23 mouse cellular contexts compared by ENCODE assay signal in the genomic region with DNA sequence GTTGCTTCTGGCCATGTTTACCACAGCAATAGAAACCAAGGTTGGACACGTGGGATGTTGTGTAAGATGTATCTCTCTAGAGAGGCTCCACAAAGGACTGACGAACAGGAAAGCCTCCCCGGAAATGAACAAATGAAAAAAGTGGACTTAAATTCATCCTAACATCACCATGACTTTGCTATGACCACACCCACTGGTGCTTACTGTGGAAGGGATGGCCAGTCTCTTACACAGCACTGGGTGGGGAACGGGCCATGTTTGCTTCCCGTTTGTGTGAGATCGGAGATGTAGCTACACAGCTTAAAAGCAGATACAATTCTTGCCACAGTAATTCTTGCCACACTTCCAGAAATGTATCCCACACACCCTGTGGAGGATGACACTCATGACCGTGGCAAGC. TPM values are rescaled to one million over a fixed set of nuclear protein-coding genes. Genes with fewer than 3 reads are reported as not detected.
"Had no signal": no experiment of that assay in that cellular context is flagged by ENCODE, and none has a peak within 500 bp of the region (broad histone marks: within the 10 kb centered on the region; RNA-seq: fewer than 3 reads in every experiment).

No protein-coding gene starts in this region.

- H3K4me2 ChIP-seq: liver, embryonic 12.5 days; lung, embryonic 14.5 days; midbrain, embryonic 12.5 days; midbrain, embryonic 15.5 days; neural tube, embryonic 13.5 days; neural tube, embryonic 15.5 days had no signal

- H3K4me3 ChIP-seq: liver, embryonic 12.5 days; midbrain, embryonic 10.5 days; midbrain, embryonic 12.5 days; midbrain, embryonic 15.5 days; myocyte; neural tube, embryonic 13.5 days; neural tube, embryonic 15.5 days had no signal

- H3K36me3 ChIP-seq: liver, embryonic 12.5 days; midbrain, embryonic 10.5 days; midbrain, embryonic 12.5 days; midbrain, embryonic 15.5 days; neural tube, embryonic 13.5 days; neural tube, embryonic 15.5 days had no signal

- DNase-seq: lung, postnatal 10 days; retina, postnatal 1 day; right cerebral cortex, adult 18-20 months; right cerebral cortex, postnatal 25 days; right cerebral cortex, postnatal 4 days; spleen, adult 18-20 months; thymus, adult 18-20 months; thymus, postnatal 14 days; thymus, postnatal 36 days had no signal

- H3K9ac ChIP-seq: liver, embryonic 12.5 days; liver, embryonic 14.5 days; lung, embryonic 14.5 days; midbrain, embryonic 12.5 days; midbrain, embryonic 15.5 days; neural tube, embryonic 13.5 days; neural tube, embryonic 15.5 days had no signal

- H3K27me3 ChIP-seq: liver, embryonic 12.5 days; midbrain, embryonic 12.5 days; midbrain, embryonic 15.5 days; neural tube, embryonic 13.5 days; neural tube, embryonic 15.5 days had no signal

- H3K9me3 ChIP-seq: liver, embryonic 12.5 days; midbrain, embryonic 10.5 days; midbrain, embryonic 12.5 days; midbrain, embryonic 15.5 days; neural tube, embryonic 13.5 days; neural tube, embryonic 15.5 days had no signal

- ATAC-seq: liver, embryonic 12.5 days; midbrain, embryonic 15.5 days had no signal

- H3K27ac ChIP-seq: liver, embryonic 12.5 days; liver, embryonic 14.5 days; midbrain, embryonic 10.5 days; midbrain, embryonic 12.5 days; midbrain, embryonic 15.5 days; neural tube, embryonic 13.5 days; neural tube, embryonic 15.5 days had no signal

- H3K4me1 ChIP-seq: midbrain, embryonic 12.5 days; midbrain, embryonic 15.5 days; neural tube, embryonic 15.5 days had no signal

RNA-seq across cellular contexts. Expression of gene Tmprss3, which starts 2.5 kb away (rescaled TPM):
- polyA plus RNA-seq: lung, embryonic 14.5 days; lung, embryonic 16.5 days; midbrain, embryonic 10.5 days; midbrain, embryonic 12.5 days; myocyte; neural tube, embryonic 11.5 days; neural tube, embryonic 13.5 days; small intestine, adult 2 months had no signal

RNA-seq across cellular contexts. Expression of gene Ubash3a, which starts 11.4 kb away (rescaled TPM):
- total RNA-seq: midbrain, postnatal 0 days had no signal
- polyA plus RNA-seq: midbrain, embryonic 15.5 days; midbrain, postnatal 0 days; myocyte; neural tube, embryonic 13.5 days; neural tube, embryonic 15.5 days had no signal

RNA-seq across cellular contexts. Expression of gene Tff1, which starts 31.2 kb away (rescaled TPM):
- total RNA-seq: megakaryocyte-erythroid progenitor cell, adult 5-6 weeks; midbrain, postnatal 0 days had no signal
- polyA plus RNA-seq: liver, embryonic 14.5 days; lung, embryonic 14.5 days; lung, embryonic 16.5 days; midbrain, embryonic 10.5 days; midbrain, embryonic 12.5 days; midbrain, embryonic 15.5 days; midbrain, postnatal 0 days; neural tube, embryonic 11.5 days; neural tube, embryonic 13.5 days; neural tube, embryonic 15.5 days had no signal

RNA-seq across cellular contexts. Expression of gene Tff2, which starts 52.2 kb away (rescaled TPM):
- total RNA-seq: megakaryocyte-erythroid progenitor cell, adult 5-6 weeks; midbrain, postnatal 0 days had no signal
- polyA plus RNA-seq: liver, embryonic 12.5 days; liver, embryonic 14.5 days; lung, embryonic 14.5 days; midbrain, embryonic 10.5 days; midbrain, embryonic 12.5 days; midbrain, embryonic 15.5 days; midbrain, postnatal 0 days; myocyte; neural tube, embryonic 11.5 days; neural tube, embryonic 13.5 days; neural tube, embryonic 15.5 days had no signal
